Mouse (Mus musculus): Measurements from ENCODE around the gene Dapk3. TPM values are rescaled to one million over a fixed set of nuclear protein-coding genes. Genes with fewer than 3 reads are reported as not detected.

The Dapk3 gene
- total RNA-seq (2021) (10 to 100 TPM; 27.8 to 29.0 TPM), polyA plus RNA-seq (2012; rRNA removed) (30.6 and 35.5 TPM in 2 replicates)
- long read RNA-seq, transcript Dapk3-202 (9 exons, 1,730 nt) = major isoform, 43 of 56 reads
- long read RNA-seq, partial matches to known transcripts = 0 of 56 reads
- long read RNA-seq, other reads (novel, unspliced or antisense) = 8 of 56 reads

DNA sequence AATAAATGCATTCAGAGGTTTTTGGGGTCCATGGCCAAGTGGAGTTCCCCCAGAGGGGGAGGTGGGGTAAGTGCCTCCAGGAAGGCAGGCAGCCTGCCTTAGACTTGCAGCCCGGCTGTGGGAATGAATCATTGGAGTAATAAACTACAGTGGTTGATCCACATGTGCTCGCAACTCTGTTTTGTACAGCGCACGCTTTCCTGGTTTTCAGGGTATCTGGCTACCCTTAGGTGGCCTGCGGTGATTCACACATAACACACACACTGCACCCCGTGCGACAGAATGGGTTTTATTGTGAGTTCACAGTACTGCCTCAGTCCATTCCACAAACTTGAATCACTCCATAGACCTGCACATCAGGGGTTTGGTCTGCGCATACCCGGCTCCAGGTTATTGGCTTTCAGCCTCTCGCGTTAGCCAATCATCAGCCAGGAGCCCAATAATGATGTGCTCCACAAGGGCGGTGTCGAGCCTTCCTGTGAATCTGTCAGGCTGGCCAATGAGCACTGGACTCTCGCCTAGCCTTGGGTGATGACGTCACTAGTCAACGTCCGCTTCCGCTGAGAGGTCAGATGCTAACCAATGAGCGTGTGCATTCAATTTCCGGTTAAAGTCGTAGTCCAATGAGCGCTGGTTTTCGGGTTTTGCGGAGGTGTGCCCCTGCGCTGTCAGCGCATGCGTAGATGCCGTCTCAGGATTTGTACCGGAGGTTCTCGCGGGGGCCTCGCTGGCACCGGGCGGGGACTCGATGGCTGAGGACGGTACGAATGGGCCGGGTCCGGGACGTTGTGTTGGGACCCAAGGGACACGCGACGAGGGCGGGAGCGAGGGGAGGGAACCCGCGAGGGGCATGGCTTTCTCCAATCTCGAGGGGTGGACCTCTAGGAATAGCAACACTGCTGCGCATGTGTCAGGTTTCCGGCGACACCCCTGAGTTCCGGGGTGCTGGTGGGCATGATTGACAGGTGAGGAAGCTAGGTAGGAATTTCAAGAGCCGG is at the start of gene Dapk3:
Dapk3 (plus strand) TSS at position 670 of the 998 bp plus-strand sequence.
- TF ChIP-seq EP300 (IDR thresholded peaks at IDR 0.05; ENCODE audit: insufficient read depth, low read depth, low read length) (peak; percentile 94), CTCF (IDR thresholded peaks at IDR 0.05) (no peak), POLR2A (IDR thresholded peaks at IDR 0.05; ENCODE audit: insufficient read depth, low read depth, low read length) (peak; percentile 93)
- peak within 1 kb of the TSS; percentile 69 for H3K4me3 ChIP-seq
- intact Hi-C loops (cut with DNase I) = no loop called here
- DNase-seq = peak; percentile 92 to 97
- peaks cover 2% of the 10 kb centered on the region; the same call in 1 of the 2 replicates for H3K79me2 ChIP-seq (replicated peaks; ENCODE audit: control insufficient read depth, insufficient read depth, low read length)
- H3K9ac ChIP-seq (ENCODE audit: low read depth, low read length) = peak within 1 kb of the TSS; percentile 79
- WGBS = 6% methylated on average over 53 of the region's 53 CpGs
- no peaks in the 10 kb centered on the region for H3K27me3 ChIP-seq (ENCODE audit: control insufficient read depth, insufficient read depth, low read length)
- peak within 1 kb of the TSS; percentile 95 for H3K27ac ChIP-seq
- peaks cover 3% of the 10 kb centered on the region; the same call in 1 of the 2 replicates for H3K36me3 ChIP-seq (ENCODE audit: control insufficient read depth, insufficient read depth, low read length)
- peaks cover 12% of the 10 kb centered on the region for H3K4me1 ChIP-seq (ENCODE audit: control insufficient read depth, insufficient read depth, low read length)

DNA sequence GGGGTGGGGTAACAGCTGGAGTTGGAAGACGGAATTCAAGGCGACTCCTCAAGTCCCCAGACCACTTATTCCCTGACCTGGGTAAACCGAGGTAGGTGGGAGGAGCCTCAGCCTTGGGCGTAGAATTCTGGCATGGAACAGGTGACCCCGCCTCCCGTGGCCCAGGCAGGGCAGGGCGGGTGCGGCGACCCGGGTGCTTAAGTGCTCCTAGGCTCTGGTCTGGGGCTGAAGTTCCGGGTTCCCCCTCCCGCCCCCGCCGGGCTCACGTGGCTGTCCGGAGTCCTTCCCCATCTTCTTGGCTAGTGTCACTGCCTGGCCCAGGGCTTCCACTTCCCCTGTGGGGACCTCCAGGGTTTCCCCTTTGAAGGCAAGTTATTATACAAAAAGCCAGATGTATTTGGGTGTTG is 48.6 kb upstream of the Dapk3 start:
- Histone ChIP-seq H3K9ac (ENCODE audit: low read depth, low read length) (peak overlapping the region; percentile 17; the same call in 1 of the 2 replicates), H3K4me3 (peak overlapping the region; percentile 1; the same call in 1 of the 2 replicates), H3K36me3 (ENCODE audit: control insufficient read depth, insufficient read depth, low read length) (no peaks in the 10 kb centered on the region), H3K27ac (peak overlapping the region; percentile 98), H3K27me3 (ENCODE audit: control insufficient read depth, insufficient read depth, low read length) (no peaks in the 10 kb centered on the region), H3K4me1 (ENCODE audit: control insufficient read depth, insufficient read depth, low read length) (peaks cover 9% of the 10 kb centered on the region), H3K79me2 (replicated peaks; ENCODE audit: control insufficient read depth, insufficient read depth, low read length) (peaks cover 8% of the 10 kb centered on the region)
- peak; percentile 83 to 89 for DNase-seq
- intact Hi-C loops (cut with DNase I) = no loop called here
- 11% methylated on average over 16 of the region's 16 CpGs for WGBS
- TF ChIP-seq EP300 (IDR thresholded peaks at IDR 0.05; ENCODE audit: insufficient read depth, low read depth, low read length) (0 out of 2 replicates have a peak, but pooled peaks have one; percentile 9), POLR2A (IDR thresholded peaks at IDR 0.05; ENCODE audit: insufficient read depth, low read depth, low read length) (peak; percentile 50; the same call in 1 of the 2 replicates), CTCF (IDR thresholded peaks at IDR 0.05) (no peak)

DNA sequence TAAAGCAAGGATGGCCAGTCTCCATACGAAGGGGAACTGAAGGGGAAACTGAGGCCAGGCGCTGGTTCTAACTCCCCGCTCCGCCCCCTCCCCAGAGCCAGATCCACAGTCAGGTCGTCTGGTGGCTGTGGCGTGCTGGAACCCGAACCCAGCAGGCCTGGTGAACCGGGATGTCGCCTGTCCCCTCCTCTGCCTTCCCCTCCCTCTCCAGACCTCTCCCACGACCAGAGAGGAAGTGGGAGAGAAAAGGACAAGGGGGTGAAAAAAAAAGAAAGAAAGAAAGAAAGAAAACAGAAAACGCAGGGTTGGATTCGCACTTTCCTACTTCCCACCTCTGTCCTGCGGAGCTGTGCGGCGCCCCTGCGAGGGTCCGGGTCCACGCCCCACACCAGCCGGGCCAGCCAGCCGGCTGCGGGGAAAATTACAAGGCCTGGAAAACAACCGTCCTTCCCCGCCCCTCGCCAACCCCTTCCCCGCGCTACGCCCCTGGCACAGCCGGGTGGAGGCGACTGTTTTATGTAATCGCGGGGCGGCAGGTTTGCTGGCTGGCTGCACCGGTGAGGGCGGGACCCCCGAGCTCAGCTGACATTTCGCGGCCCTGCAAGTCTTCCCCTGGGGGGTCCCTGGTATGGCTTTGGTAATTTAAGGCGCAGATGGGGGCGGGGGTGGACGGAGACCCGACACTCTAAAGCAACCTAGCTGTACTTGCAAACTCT is 47.7 kb upstream of the Dapk3 start, which contains the start of gene Zbtb7a:
Zbtb7a (plus strand) TSS at position 255 of the 716 bp plus-strand sequence.
- H3K9ac ChIP-seq (ENCODE audit: low read depth, low read length) = peak within 1 kb of the TSS; percentile 97
- 6% methylated on average over 41 of the region's 41 CpGs for WGBS
- peak; percentile 55 to 66 for DNase-seq

DNA sequence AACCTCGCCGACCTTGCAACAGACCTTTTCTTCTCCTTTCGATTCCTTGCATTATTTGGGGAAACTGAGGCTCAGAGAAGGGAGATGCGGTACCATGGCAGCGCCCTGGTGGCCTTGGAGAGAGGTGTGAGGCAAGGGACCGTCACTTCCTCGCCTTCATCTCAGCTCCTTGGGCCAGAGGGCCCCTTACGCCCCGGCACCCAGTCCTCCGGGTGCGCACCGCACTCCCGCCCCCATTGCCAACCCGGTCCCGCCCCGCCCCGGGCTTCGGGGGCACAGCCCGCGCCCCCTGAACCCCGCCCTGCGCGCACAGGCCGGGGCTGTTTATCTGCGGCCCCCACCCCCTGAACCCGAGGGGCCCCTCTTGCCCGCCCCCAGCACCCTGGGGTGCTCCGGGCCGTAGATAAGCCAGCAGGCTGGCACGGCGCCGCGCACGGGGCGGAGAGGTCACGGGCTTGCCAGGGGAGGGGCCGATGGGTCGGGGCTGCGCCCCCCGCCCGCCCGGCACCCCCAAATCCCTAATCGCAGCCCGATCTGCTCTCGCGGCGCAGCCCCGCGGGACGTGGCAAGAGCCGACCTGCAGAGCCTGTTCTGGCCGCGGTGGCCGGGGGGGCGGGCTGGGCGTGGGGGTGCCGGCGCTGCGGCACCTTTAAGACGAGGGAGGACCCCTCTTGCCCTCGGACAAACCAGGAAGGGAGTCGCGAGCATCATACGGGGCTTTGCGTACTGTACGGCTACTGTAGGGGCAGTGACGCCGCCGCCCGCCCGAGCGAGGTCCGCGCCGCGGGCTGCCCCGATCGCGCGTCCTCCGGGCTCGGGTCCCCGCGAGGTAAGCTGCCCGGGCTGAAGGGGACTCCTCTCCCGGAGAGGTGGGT is 46.7 kb upstream of the Dapk3 start:
- Histone ChIP-seq H3K27ac (peak overlapping the region; percentile 98), H3K4me3 (peak overlapping the region; percentile 88), H3K4me1 (ENCODE audit: control insufficient read depth, insufficient read depth, low read length) (peaks cover 16% of the 10 kb centered on the region), H3K27me3 (ENCODE audit: control insufficient read depth, insufficient read depth, low read length) (no peaks in the 10 kb centered on the region), H3K79me2 (replicated peaks; ENCODE audit: control insufficient read depth, insufficient read depth, low read length) (peaks cover 14% of the 10 kb centered on the region), H3K36me3 (ENCODE audit: control insufficient read depth, insufficient read depth, low read length) (no peaks in the 10 kb centered on the region), H3K9ac (ENCODE audit: low read depth, low read length) (peak overlapping the region; percentile 97)
- peak; percentile 85 to 89 for DNase-seq
- under 1% methylated on average over 84 of the region's 86 CpGs for WGBS
- TF ChIP-seq EP300 (IDR thresholded peaks at IDR 0.05; ENCODE audit: insufficient read depth, low read depth, low read length) (no peak), POLR2A (IDR thresholded peaks at IDR 0.05; ENCODE audit: insufficient read depth, low read depth, low read length) (peak; percentile 74), CTCF (IDR thresholded peaks at IDR 0.05) (peak; percentile 19; the same call in 1 of the 2 replicates)
- intact Hi-C loops (cut with DNase I) = no loop called here

More for the DNA sequence above, 47.7 kb upstream of the Dapk3 start, which contains the start of gene Zbtb7a:
- intact Hi-C loops (cut with DNase I) = no loop called here
- Histone ChIP-seq H3K36me3 (ENCODE audit: control insufficient read depth, insufficient read depth, low read length) (no peaks in the 10 kb centered on the region), H3K27me3 (ENCODE audit: control insufficient read depth, insufficient read depth, low read length) (no peaks in the 10 kb centered on the region), H3K4me3 (peak within 1 kb of the TSS; percentile 88), H3K4me1 (ENCODE audit: control insufficient read depth, insufficient read depth, low read length) (peaks cover 13% of the 10 kb centered on the region), H3K27ac (peak within 1 kb of the TSS; percentile 98), H3K79me2 (replicated peaks; ENCODE audit: control insufficient read depth, insufficient read depth, low read length) (peaks cover 10% of the 10 kb centered on the region)
- TF ChIP-seq POLR2A (IDR thresholded peaks at IDR 0.05; ENCODE audit: insufficient read depth, low read depth, low read length) = no peak

All from heart, adult 2 months (tissue).